Mouse (Mus musculus) liver, adult 2 months (tissue): ENCODE results near the gene Sec22a.

ENCODE experiments used
- CTCF ChIP-seq: fragments of 200-500 bp; IDR thresholded peaks from 2 replicates; pipeline ENCODE4 v1.5.1; 2011; ENCODE audit warnings: low read depth, low read length, control low read depth
- POLR2A ChIP-seq: fragments of 200-500 bp; IDR thresholded peaks from 2 replicates; pipeline ENCODE4 v1.6.1; 2011; ENCODE audit warnings: low read length, control low read depth; ENCODE audit not compliant: insufficient read depth; ENCODE audit errors: extremely low read depth

DNA sequence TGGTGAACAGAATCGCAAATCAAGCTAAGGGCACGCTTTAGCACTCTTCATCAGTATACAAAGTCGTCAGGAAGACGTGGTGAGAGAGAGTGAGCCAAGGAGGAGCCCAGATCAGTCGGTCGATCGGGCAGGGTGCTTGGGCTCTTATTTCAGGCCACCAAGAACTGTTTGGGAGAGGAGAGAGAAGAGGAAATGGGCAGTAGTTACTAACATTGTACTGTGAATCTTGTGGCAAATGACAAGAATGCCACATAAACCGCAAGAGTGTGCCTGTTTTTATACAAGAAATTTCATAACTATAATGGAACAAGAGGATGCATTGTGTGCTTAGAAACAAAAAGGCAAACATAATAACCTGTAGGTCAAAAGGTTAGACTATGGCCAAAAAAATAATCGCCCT, 16.3 kb upstream of the Sec22a start:
- TF ChIP-seq CTCF = no peak
- no peak for TF ChIP-seq POLR2A
